Mouse (Mus musculus): ENCODE measurements around the gene Pga5.

Gene Pga5

DNA sequence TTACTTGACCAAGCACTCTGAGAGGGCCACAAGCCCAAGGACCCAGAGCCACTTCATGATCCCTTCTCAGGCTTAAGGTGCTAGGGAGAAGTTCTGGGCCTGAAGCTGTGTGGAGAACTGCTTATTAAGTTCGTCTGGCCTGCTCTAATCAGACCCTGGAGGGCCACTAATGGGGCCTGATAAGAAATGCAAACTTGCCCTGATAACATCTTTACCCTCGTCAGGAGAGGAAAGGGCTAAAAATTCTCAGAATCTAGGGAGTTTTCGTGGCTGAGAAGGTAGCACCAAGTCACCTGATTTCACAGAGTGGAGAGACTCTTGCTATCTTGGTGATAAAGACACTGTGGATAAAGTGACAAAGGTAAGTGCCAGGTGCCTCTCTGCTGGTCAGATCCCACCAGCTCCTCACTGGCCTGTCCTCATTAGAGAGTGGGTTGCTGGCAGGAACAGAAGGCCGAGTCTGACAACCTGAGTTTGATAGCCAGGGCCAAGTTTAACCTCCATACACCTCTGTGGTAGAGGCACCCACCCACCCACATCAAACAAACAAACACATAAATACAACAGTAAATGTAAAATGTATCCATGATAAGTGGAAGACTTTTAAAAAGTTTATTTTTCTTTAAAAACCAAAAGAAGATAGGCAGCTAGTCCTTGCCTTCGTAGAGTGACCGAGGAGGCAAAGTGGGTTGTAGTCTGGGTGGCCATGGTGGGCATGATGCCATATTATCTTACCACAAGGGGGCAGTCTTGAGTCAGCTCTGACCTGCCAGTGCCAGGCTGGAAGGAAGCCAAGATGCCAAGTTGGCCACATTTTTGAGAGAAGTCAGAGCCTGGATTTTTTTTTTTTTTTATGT lies at the start of gene Pga5:
Gene Pga5, minus strand, starts transcription at position 157 of the 857 bp plus-strand sequence.
- DNase-seq = peak; percentile 67

DNA sequence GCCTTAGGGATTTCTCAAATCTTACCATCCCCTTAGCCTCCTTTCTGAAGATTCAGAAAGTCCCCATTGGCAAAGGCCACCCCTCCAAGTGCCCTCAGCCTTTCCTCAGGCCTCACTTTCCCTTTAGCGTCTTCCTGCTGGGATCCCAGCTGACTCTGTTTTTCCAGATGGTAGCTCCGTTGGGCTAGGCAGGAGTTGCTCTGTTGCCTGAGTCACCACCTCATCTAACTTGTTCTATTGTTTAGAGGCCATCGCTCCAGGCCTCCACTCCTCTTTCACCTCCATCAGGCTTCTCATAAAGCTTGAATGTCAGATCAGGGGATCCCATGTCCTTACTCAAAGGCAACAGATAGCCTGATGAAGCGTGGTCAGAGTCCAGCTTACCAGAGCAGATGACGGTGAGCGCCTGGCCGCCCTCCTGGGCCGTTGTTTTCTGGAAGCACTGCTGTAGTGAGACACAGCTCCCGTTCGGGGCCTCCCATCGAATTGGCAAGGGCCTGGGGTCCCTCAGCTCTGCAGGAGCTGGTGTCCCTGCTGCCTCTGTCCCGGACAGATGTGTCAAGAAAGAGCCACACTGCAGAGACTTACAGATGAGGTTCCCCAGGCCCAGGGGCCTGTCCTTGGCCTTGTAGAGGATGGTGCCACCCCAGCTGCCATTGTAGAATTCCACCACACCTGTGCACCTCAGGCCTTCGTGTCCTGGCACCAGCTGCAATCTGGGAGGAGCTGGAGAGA lies 46.9 kb upstream of the Pga5 start:
- no peak for DNase-seq

DNA sequence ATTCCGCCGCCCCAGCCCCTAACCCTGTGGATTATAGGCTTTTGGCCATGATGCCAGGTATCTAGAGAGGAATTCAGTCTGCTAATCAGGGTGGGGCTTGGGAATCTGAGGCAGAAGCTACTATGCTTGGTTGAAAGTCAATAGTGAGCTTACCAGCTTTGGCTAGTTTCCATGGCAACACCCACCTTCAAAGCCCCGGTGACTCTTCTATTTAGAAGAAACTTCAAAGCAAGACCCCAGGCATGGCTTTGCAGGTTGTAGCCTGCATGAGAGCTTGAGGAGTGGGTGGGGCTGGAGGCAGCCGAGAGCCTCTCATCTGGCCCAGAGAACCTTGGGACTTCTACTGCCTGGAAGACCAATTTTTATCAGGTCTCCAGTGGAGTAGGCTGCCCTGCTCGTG lies 45.8 kb upstream of the Pga5 start:
- no peak for DNase-seq

DNA sequence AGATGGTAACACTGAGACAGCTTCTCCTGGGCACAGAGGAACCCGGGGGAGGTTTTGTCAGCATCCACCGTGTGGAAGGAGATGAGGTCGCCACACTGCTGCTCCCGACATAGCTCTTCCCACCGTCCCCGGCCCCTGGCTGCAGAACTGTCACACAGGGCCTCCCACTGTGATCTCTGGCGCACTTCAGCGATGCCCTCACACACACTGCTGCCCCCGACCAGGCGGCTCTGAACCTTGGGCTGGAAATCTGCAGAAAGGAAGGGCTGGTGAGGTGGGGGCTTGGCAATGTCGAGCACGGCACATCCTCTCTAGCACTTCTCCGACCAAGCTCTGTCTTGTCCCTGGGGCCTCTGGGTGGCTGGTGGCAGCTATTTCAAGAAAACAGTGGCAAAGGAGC lies 45.2 kb upstream of the Pga5 start:
- DNase-seq = no peak

DNA sequence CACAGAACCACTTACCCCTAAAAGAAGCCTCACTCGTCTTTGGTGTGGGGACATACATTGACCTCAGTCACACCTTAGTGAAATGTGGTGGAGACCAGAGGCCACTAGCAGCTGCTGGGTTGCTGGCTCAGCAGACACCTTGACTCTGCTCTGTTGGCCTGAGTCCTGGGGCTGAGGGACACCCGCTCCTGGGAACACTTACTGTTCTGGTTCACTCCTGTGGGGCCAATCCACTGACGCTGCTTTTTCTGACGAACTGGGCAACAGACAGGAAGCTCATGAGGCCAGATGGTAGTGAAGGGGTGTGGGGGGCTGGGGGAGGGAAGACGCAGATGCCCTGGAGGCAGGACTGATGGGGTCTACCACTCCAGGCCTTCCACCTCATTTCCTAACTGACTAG lies 43.2 kb upstream of the Pga5 start:
- DNase-seq = no peak

DNA sequence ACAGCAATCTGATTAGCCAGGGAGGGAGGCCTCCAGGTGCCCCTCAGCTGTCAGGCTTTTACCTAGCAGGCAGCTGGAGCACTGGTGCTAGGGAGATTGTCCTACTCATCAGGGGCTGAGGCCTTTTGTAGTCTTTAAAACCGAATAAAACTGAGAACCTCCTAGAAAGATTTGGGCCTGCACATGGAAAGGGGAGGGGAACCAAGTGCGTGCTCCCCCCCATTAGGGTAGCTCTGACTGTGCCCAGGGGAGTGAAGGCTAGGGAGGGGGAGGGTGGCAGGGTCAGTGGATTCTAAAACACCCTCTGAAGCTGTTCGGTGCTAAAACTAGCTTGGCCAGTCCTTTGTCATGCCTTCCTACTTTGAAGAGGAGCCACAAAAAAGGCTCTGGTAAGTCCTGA lies 42.7 kb upstream of the Pga5 start:
- DNase-seq = no peak

DNA sequence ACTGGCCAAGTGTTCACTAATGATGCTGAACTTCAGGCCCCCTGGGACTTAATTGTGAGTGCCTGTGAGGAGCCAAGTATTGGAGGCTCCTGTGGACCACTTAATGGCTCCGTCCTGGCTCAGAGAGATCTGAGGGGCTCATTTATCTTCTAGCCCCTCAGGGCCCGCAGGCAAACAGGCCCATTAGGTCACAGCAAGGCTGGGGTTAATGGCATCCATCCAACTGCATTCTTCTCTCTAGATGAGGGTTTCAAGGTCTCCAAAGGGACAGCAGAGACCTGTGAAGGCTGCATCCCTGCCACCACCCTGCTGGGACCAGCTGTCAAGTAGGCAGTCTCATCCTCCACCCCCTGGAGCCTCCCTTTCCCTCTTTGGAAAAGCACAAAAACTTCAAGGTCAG lies 41.9 kb upstream of the Pga5 start:
- DNase-seq = no peak

DNA sequence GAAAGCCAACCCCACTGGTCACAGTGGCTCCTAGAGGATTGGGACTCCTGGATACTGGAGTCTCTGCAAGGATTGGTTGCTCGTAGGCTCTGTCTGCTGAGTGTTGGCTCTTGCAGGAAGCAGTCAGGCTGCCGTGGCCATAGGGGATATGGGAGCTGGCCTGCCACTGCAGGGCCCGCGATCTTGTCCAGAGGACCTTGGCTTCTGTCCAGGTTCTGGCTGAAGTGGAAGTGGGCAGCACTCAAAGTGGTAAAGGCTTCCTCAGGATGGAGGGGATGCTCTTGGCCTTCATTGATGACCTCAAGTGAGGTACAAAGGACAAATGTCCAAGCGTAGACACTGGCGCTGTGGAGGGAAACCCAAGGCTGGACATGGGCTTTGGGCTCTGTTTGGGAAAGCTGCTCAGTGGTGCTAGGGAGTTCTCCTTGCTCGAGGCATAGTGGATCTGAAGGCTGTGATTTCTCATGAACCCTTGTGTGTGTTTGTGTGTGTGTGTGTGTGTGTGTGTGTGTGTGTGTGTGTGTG lies 40.4 kb upstream of the Pga5 start:
- DNase-seq = no peak

DNA sequence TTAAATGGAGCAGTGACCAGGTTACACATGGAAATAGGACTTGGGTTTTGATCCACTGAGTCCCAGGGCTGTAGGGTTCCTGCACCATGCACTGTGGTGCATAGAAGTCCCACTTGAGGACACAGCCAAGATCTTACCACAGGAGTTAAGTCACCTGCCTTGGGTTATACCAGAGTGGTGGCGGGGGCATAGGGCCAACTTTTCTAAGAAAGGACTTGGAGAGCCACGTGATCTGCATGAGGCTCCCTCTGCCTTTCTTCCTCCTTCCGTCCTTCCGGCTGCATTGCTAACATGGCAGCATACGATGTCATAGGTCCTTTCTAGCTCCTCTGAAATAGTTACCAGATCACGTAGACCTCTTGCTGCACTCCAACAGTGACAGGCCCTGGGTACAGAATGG lies 37.6 kb upstream of the Pga5 start:
- no peak for DNase-seq

DNA sequence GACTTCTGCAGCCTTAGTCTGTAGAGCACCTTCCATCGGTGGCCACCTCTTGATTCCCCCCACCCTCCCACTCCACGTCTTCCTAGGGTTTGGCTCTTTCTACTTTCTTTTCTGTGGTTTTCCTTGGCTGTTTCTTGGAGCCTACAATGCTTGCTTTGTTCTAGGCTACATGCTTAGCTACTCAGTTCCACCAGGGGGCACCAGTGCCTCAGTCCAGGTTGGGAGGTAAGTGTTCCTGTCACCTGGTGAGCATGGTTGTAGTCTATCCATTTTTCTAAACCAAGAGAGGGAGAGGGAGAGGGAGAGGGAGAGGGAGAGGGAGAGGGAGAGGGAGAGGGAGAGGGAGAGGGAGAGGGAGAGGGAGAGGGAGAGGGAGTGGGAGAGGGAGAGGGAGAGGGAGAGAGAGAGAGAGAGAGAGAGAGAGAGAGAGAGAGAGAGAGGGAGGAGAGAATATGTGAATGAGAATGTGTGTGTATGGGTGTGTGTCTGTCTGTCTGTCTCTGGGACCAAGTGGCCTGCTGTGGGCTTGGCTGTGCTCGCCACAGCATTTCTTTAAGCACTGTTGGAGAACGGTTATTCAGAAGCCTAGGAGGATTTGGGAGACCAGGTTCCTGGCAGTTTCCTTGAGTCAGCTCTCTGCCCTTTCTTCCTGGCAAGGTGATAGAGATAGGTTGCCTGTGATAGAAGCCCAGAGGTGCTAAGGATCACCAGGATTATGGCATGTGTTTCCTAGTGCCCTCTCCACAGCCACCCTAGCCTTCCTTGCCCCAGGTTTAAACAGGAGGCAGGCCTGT lies 37.0 kb upstream of the Pga5 start:
- DNase-seq = peak; percentile 87

DNA sequence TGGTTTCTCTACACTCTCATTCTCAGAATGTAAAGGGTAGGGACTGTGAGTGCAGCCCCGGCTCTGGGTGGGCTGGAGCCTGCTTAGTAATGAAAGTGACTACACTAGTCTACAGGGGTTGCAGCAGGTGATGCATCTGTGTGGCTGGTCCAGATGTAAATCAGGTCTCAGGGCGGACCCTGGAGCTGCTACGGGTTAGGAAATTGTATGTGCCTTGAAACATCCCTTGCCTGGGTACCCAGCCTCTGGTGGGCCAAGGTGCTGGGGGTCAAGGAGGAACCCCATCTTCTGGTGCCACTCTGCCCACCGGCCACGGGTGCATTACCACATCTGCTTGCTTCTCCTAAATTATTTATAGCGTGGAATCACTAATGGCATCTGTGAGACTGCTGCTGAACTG lies 36.3 kb upstream of the Pga5 start:
- no peak for DNase-seq

DNA sequence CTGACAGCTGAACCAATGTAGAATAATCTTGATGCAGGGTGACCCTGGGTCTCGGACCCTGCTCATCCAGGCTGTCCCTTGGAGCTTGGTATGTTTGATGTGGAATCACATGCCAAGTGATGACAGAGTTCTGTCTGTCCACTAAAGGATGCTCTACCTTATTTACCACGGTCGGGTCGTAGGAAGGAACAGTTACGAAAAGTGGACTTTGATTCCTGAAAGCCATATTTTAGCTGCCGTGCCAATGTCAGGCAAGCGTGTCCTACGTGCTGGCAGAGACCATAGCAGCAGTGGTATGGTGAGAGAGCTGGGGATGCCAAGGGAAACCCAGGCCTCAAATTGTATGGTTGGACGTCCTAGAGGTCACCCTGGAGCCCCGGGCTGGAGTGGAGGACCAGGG lies 35.7 kb upstream of the Pga5 start:
- no peak for DNase-seq

DNA sequence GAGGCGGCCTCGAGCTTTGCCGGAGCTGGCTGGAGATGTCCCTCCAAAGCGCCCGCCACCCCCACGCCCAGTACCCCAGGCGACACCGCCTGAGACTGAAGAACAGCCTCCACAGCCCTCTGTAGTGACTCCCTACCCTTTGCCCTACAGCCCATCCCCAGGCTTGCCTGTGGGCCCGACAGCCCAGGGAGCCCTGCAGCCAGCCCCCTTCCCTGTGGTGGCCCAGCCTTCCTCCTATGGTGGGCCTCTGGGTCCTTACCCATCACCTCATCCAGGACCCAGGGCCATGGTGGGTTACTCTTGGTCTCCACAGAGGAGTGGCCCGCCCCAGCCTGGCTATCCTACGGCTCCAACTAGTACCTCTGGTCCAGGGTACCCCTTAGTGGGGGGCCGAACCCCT lies 34.8 kb upstream of the Pga5 start:
- DNase-seq = no peak

DNA sequence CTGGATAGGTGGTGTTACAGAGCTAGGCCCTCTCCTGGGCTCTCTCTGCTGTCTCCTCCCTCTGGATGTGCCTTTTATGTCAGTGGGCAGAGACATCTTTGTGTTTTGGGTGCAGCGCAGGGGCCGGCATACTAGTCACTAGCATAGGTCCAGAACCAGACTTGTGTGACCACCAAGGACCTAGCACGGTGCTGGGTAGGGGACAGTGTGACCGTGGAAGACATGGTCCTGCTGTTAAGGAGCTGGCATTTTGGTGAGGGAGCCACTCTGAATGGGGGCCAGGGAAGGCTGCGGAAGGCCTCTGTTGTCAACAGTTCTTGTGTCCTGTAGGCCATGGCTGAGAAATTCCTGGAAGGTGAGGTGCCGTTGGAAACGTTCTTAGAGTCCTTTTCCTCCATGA lies 34.3 kb upstream of the Pga5 start:
- no peak for DNase-seq

DNA sequence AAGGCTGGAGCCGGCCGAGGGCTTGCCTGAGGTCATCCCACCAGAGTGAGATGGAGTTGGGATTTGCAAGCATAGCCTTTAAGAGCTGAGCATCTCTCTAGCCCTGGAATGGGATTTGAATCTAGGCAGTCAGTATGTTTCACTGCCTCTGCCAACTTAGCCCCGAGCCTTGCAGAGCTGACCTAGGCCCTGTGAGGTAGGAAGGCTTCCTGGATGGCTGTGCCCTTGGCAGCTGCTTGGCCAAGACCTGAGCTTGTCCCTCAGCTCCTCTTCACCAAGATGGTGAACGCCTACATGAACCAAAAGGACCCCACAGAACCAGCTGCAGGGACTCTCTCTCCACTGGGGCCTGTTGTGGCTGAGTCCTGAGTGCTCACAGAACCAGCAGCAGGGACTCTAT lies 32.9 kb upstream of the Pga5 start:
- no peak for DNase-seq

DNA sequence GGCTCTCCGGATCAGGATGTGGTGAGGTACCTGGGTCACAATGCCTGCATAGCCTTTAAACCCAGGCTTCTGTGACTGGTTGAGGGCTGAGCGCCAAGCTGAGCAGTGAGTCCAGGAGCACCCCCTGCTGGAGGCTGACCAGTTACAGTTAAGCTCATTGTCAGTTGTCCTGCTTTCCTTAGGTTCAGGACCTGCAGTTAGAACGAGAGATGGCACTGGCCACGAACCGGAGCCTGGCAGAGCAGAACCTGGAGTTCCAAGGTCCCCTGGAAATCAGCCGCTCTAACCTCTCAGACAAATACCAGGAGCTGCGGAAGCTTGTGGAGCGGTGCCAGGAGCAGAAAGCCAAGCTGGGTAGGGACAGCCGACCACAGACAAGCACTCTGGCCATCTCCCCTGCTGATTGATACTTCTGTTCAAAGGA lies 32.2 kb upstream of the Pga5 start:
- DNase-seq = peak; percentile 64

DNA sequence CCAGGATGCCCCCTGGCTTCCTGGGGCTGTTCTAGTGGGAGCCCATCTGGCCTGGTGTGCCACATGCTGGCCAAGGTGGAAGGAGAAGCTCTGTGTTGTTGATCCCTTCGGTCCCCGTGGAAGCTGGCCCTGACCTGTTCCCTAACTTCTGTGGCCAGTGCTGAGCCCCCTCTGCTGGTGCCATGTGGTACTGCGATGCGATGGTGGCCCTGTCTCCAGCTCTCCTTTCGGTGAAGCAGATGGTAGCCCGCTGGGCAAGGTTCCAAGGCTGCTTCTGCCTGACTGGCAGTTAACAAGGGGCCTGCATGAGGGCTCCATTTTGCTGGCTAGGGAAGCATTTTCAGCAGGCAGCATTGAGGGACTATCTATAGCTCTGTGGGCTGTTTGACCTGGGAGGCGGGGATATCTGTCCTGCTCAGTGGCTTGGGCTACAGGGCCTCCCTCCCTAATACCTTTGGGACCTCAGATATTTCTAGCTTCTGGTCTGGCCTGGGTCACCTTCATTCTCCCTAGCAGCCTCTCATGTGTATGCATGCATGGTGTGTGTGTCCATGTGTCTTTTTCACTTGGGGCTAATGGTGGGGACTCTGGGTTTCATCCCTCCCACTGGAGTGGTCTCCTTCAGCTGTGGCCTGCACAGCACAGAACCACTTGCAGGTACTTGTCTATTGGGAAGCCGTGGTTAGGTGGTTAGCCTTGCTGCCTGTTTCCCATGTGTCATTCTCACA lies 31.7 kb upstream of the Pga5 start:
- peak; percentile 89 for DNase-seq

DNA sequence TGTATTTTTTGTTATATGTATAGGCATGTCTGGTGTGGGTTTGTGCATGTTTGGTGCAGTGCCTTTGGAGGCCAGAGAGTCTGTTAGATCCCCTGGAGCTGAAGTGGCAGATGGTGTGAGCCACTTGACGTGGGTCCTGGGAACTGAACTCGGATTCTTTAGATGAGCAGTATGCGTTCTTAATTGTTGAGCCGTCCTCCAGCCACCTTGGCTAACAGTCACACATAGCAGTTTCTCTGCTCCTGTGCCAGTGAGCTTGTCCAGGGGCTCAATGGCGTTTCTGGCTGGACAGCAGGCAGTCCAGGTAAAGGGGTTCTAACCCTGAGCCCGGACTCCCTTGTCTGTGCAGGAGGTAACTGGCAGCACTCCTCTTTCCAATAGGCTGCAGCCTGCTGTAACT lies 31.0 kb upstream of the Pga5 start:
- DNase-seq = no peak

DNA sequence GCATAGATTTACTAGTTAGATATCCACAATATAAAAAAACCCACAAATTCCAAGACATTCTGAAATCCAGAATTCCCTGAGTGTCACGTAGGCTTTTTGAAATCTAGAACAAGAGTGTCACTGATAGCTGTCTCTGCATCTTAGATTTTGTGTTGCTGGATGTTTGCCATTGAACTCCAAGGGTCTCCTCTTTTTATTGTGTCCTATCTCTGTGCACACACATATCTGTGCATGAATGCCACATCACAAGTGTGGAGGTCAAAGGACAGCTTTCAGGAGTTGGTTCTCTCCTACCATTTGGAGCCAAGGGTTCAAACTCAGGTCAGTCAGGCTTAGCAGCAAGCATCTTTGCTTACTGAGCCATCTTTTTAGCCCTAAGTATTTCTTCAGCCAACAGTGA lies 30.0 kb upstream of the Pga5 start:
- no peak for DNase-seq

DNA sequence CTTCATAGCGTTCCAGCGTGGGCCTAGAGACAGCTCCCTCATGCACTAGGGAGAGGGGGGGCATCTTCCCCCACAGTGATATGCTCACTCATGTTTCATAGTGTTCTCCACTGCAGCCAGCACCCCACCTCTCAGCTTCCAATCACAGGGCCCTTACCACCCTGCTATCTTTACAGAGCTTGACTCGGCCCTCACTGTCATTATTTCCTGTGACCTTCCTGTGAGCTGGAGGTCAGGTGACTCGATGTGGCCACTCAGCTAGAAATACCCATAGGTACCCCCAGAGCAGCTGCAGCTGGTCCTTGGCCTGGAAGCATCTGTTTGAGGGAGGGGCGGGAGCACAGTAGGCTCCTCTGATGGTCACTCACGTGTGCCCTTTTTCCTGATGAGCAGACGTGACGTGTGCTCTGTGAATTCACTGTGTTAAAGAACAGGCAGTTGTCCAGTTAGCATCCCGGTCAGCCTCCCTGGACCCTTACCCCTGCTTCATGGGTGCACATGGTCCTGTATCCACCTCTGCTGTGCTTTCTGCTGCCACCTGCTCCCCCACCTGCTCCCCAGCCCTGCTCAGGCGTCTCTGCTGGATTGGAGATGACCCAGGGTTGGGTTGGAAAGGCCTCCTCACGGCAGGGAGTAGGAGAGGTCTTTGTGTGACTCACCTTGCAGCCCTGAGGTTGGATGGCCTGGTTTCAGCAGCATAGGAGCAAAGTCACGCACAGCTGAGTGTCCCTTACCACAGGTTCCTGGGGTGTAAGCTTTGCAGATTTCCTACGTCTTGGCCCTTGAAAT lies 29.4 kb upstream of the Pga5 start:
- no peak for DNase-seq

DNA sequence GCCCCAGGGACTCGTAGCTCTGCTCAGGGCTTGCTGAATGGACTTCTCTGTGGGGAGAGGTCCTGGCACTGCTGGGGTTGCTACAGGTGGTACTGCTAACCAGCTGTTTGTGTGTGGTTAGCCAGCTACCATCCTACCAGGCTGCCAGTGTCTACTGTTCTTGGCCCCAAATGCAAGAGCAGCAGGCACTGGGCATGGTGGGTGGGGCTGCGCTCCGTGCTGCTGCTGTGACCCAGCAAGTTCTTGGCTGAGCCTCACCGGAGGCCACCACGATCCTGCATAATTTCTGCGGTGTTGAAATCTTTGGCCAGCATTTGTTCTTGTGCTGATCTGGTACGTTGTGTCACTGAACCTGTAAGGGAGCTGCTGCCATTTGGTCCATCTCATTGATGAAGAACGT lies 25.6 kb upstream of the Pga5 start:
- DNase-seq = no peak

DNA sequence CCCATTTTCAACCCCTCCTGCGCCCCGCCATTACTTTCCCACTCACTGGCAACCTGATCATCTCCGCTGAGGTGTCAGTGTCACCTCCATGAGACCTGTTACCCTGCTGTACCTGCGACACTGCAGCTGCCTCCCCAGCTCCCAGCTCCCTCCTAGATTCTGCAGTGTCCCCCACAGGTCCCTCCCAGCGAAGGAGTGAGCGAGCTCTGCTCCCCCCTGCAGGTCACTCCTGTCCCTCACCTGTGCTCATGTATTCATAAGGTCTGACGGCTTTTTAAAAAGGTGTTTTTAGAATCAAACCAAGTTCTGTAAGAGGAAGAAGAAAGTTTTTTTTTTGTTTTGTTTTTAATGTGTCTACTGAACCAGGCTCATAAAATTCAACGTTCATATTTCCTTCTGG lies 24.3 kb upstream of the Pga5 start:
- no peak for DNase-seq
